Mouse (Mus musculus) midbrain, embryonic 14.5 days (tissue): ENCODE results near the gene Grm7. TPM values are rescaled to one million over a fixed set of nuclear protein-coding genes. Genes with fewer than 3 reads are reported as not detected.

Experiments used
- ATAC-seq: fragments of 200-750 bp; cut with Nextera tagmentation; 2 replicates; pipeline ENCODE4 v1.8.0; 2017; ENCODE audit warnings: moderate number of reproducible peaks, moderate library complexity; ENCODE audit not compliant: low FRiP score, low TSS enrichment
- DNase-seq: peaks from one replicate; pipeline ENCODE4 v3.0.0-alpha.2; 2015
- H3K27ac ChIP-seq: fragments of 300-500 bp; sonication (generic); replicated peaks from 2 replicates; pipeline ENCODE4 v1.5.1; 2014; ENCODE audit warnings: mild to moderate bottlenecking, low read depth, low read length, moderate library complexity
- H3K27me3 ChIP-seq: fragments of 300-500 bp; sonication (generic); 2 replicates; pipeline ENCODE4 v1.6.1; 2014; ENCODE audit warnings: low read length, control low read depth, mixed read lengths; ENCODE audit not compliant: control insufficient read depth, insufficient read depth
- H3K36me3 ChIP-seq: fragments of 300-500 bp; sonication (generic); 2 replicates; pipeline ENCODE4 v1.6.1; 2014; ENCODE audit warnings: low read length, control low read depth; ENCODE audit not compliant: control insufficient read depth, insufficient read depth
- H3K4me1 ChIP-seq: fragments of 300-500 bp; sonication (generic); 2 replicates; pipeline ENCODE4 v1.6.1; 2014; ENCODE audit warnings: mild to moderate bottlenecking, antibody characterized with exemption, low read length, control low read depth; ENCODE audit not compliant: control insufficient read depth, insufficient read depth
- H3K4me2 ChIP-seq: fragments of 300-500 bp; sonication (generic); 2 replicates; pipeline ENCODE4 v1.6.1; 2014; ENCODE audit warnings: mild to moderate bottlenecking, low read length, moderate library complexity
- H3K4me3 ChIP-seq: fragments of 300-500 bp; sonication (generic); replicated peaks from 2 replicates; pipeline ENCODE4 v1.5.1; 2014; ENCODE audit warnings: low read depth, low read length
- H3K9ac ChIP-seq: fragments of 300-500 bp; sonication (generic); replicated peaks from 2 replicates; pipeline ENCODE4 v1.6.1; 2014; ENCODE audit warnings: mild to moderate bottlenecking, low read length, moderate library complexity
- H3K9me3 ChIP-seq: fragments of 300-500 bp; sonication (generic); 2 replicates; pipeline ENCODE4 v1.6.1; 2016; ENCODE audit warnings: low read length, control low read depth, mixed read lengths; ENCODE audit not compliant: control insufficient read depth
- WGBS: fragments of 180-500 bp; shearing (Covaris S2); extraction: QIAGEN DNeasy Blood & Tissue Kit; methylation state at CpG from one replicate; pipeline ENCODE4 v1.1.7; 2014; 5-methylcytosine and 5-hydroxymethylcytosine counted together
- polyA plus RNA-seq: library from polyadenylated mRNA; unstranded; fragments of >200 nt; fragmentation: Nextera tagmentation; extraction: Ambion mirVana; gene quantifications from 2 replicates; pipeline ENCODE4 v1.2.1, GENCODE M21; 2014

The Grm7 gene
- polyA plus RNA-seq, 1 experiment from 2014 or later: 18.1 TPM

DNA sequence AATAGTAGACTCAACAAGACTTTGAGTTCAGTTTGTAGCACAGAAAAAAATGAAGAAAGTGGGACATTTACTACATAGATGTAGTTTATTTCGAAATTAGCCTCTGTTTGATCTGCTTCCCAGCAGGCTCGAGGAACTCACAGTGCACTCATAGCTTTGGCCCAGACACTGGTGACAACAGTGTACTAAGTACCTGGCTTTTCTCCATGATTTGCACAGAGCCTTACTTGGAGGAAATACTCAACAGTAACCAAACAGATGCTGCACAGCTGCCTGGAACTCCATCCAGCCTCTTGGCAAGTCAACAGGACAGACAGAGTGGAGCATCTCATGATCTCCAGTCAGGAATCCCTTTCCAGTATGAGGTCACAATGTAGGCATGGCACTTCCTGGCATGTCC lies 939.5 kb downstream of the Grm7 start:
- WGBS: 82% methylated on average over 2 of the region's 2 CpGs
- ATAC-seq: no peak

GRCm38 (mm10) chr6:111587572-111587971 lies 942.2 kb downstream of the Grm7 start:
- WGBS: 88% methylated on average over 3 of the region's 3 CpGs
- no peaks in the 10 kb centered on the region for H3K27me3 ChIP-seq
- ATAC-seq (no peak), DNase-seq (no peak)
- H3K4me2 ChIP-seq: no peak overlapping the region
- no peaks in the 10 kb centered on the region for H3K9me3 ChIP-seq
- no peaks in the 10 kb centered on the region for H3K36me3 ChIP-seq
- H3K27ac ChIP-seq: no peak overlapping the region
- H3K4me1 ChIP-seq: no peaks in the 10 kb centered on the region; the same call in 1 of the 2 replicates
- no peak overlapping the region for H3K4me3 ChIP-seq
- H3K9ac ChIP-seq: no peak overlapping the region

More for the DNA sequence above, 939.5 kb downstream of the Grm7 start:
- Histone ChIP-seq H3K9ac (no peak overlapping the region), H3K4me3 (no peak overlapping the region), H3K4me1 (no peaks in the 10 kb centered on the region; the same call in 1 of the 2 replicates), H3K36me3 (no peaks in the 10 kb centered on the region), H3K4me2 (no peak overlapping the region), H3K9me3 (no peaks in the 10 kb centered on the region), H3K27ac (no peak overlapping the region), H3K27me3 (no peaks in the 10 kb centered on the region)
- DNase-seq: no peak

GRCm38 (mm10) chr6:111601892-111602654 lies 956.7 kb downstream of the Grm7 start:
- Histone ChIP-seq H3K4me2 (no peak overlapping the region), H3K36me3 (no peaks in the 10 kb centered on the region), H3K27me3 (no peaks in the 10 kb centered on the region), H3K4me1 (no peaks in the 10 kb centered on the region), H3K4me3 (no peak overlapping the region), H3K9me3 (no peaks in the 10 kb centered on the region), H3K27ac (no peak overlapping the region), H3K9ac (no peak overlapping the region)
- no peak for ATAC-seq
- no peak for DNase-seq
- WGBS: 88% methylated on average over 4 of the region's 4 CpGs

DNA sequence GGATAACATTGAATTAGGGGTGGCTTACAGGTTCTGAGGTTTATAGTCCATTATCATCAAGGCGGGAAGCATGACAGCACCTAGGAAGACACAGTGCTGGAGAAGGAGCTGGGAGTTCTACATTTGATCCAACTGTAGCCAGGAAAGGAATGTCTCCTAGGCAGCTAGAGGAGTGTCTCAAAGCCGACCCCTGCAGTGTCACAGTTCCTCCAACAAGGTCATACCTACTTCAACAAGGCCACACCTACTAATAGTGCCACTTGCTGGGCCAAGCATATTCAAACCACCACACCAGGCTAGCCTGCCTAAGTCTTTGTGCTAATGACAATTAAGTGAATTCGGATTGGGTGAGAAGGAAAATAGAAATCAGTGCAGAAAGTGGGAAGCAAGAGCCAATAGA lies 965.0 kb downstream of the Grm7 start:
- no peak overlapping the region for H3K27ac ChIP-seq

DNA sequence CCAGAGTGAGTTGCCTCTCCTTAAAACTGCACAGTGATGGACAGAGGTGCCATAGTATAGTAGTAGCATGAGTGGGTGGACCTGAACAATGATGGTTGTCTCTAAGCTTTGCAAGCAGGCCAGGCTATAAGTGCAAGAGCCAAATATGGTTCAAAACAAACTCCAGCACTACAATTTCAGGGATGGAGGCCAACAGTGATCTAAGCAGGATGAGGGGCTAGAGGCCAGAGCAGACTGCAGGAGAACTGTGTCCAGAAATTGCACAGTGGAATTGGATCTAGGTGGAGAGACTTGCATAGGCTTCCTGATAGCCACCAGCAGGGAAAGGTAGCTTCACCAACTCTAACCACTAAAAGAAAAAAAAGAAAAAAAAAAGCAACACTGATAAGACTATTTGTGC lies 968.5 kb downstream of the Grm7 start:
- H3K27ac ChIP-seq: no peak overlapping the region
- no peak for ATAC-seq

More for the DNA sequence above, 965.0 kb downstream of the Grm7 start:
- WGBS: 79% methylated on average over 3 of the region's 3 CpGs
- DNase-seq: no peak
- Histone ChIP-seq H3K4me1 (no peaks in the 10 kb centered on the region), H3K9me3 (no peaks in the 10 kb centered on the region), H3K9ac (no peak overlapping the region), H3K4me3 (no peak overlapping the region), H3K36me3 (no peaks in the 10 kb centered on the region), H3K27me3 (no peaks in the 10 kb centered on the region), H3K4me2 (no peak overlapping the region)
- no peak for ATAC-seq

More for the DNA sequence above, 968.5 kb downstream of the Grm7 start:
- no peak overlapping the region for H3K4me2 ChIP-seq
- no peak overlapping the region for H3K9ac ChIP-seq
- H3K9me3 ChIP-seq: no peaks in the 10 kb centered on the region
- H3K4me3 ChIP-seq: no peak overlapping the region
- H3K36me3 ChIP-seq: no peaks in the 10 kb centered on the region
- H3K27me3 ChIP-seq: no peaks in the 10 kb centered on the region
- no peak for DNase-seq
- H3K4me1 ChIP-seq: no peaks in the 10 kb centered on the region
